Mouse (Mus musculus) embryo, embryonic 11.5 days (tissue): ENCODE measurements at regions not wholly inside any gene's neighbourhood (a gene's known extent, or its start where the extent isn't known, plus 50 kb on each side); places are given as distances from the start of the nearest gene placed in this dataset.

ENCODE experiments used
- DNase-seq: peaks from one replicate; pipeline ENCODE4 v3.0.0-alpha.2; 2012; ENCODE audit warnings: low read depth, low spot score

DNA sequence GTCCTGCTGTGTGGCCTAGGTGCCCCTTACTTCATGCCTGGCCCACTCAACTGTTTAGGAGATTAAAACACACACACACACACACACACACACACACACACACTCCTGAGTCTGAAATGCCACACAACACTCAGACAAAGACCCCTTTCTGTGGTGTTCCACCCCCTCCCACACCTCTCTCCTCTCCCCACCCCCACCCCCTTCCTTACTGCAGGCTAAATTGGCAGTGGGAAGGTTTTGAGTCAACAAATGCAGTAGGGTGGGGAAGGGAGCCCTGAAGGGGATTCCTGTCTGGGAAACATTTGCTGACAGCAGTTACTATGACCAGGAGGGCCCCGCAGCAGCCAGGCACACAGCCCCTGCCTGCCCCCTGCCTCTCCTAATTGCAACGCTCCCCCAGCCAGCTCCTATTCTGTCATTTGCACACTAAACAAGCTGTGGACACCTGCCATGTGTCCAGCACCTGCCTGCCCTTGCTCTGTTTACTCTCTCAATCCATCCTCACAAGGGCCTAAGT lies 69.5 kb downstream of the Ephb3 start:
- peak; percentile 36 for DNase-seq

DNA sequence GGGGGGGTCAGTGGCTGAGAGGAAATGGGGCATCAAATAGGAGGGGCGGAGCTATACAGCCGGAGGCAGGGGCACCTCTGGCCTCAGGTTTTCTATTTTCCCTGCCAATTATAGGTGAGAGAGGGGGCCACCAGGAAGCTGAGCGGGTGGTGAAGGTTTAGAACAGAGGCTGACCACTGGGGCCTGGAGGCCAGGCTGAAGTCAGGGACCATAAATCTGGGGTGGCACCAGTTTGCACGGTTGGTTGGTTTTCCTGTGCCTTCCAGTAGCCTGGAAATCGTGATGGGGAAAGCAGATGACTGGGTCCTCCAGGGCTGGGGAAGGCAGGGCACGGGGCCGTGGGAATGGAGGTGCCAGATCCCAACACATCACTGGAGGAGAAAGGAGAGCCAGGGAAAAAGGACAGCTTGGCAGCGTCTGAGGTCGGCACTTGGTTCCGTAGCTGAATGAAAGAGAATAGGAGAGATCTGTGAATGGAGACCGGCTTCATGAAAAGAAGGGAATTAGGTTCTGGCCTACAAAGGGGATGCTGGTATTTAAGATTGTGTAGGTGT lies 73.3 kb downstream of the Ephb3 start:
- no peak for DNase-seq

DNA sequence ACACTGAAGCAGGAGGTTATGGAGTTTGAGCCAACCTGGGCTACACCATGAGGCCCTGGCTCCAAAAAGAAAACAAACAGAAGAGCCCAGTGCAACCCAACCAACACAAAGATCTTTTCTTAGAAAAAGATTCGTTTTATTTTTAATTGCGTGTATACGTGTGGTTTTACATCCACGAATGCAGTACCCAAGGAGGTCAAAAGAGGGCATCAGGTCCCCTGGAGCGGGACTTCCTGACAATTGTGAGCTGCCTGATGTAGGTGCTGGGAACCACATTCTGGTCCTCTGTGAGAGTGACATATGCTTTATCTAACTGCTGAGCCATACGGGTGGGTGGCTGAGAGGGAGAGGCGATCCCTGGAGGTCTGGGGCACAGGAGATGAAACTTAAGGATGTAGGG lies 73.8 kb downstream of the Ephb3 start:
- no peak for DNase-seq

DNA sequence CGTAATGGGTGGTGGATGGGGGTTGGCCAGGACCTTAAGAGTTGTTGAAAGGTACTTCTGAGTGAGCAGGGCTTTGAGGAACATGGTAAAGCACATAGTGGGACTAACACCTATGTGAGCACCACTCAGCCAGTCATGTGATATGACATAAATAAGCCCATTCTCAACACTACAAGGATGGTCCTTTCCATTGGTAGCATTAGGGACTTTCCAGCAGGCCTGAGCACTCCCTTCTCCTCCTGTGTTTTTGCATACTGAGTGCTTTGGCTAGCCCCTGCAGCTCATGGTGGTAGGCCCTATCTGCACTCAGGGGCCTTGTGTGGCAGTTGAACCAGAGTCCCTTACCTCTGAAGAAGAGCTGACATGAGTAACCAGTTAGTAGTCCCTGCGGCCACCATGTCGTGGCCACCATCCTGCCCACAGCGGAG lies 75.7 kb downstream of the Ephb3 start:
- no peak for DNase-seq

DNA sequence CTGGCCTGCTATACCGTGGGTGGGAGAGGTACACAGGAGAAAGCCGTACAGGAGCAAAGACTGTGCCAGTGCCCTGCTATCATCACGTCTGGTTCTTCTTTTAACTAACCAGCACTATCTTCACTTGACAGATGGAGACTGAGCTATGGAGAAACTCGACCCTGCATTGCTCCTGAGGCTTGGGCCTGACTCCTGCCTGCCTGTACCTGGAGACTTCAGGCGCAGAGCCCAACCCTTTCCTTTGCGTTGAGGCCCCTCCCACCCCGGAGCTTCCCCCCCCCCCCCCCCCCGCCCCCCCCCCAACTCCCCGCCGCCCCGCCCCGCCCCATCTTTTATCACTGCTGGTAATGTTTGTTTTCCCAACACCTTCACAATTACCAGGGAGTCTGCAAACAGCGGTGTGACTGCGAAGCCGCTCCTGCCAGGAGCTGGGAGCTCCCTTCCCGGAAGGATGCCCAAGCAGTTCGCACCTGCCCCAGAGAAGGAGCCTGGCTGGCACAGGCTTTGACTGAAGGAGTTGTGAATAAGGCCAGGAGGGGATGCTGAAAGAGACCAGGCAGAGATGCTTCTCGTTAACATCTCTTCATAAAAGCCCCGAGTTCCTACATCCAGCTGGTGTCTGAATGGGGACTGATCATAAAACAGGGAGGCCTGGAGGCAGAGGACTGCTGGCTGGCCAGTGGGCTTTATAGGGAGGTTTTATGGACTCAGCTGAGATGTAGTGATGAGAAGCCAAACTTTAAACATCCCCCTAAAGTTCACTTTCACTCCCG lies 77.6 kb downstream of the Ephb3 start:
- DNase-seq, result no peak

DNA sequence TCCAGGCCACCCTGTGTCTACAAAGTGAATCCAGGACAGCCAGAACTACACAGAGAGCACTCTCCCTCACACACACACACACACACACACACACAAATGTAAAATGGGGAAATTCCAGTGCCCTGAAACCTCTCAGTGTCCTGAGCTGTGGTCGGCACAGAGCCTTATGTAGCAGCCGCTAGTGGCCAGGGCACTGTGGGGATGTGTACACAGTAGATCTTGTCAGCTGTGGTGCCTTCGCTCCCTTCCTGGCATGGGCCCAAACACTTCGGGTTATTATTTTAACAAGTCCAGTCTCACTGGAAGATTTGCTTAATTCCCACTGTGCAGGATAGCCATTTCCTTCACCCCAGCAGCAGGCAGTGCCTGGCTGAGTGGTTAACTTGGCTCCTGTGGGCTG lies 81.5 kb downstream of the Ephb3 start:
- no peak for DNase-seq

DNA sequence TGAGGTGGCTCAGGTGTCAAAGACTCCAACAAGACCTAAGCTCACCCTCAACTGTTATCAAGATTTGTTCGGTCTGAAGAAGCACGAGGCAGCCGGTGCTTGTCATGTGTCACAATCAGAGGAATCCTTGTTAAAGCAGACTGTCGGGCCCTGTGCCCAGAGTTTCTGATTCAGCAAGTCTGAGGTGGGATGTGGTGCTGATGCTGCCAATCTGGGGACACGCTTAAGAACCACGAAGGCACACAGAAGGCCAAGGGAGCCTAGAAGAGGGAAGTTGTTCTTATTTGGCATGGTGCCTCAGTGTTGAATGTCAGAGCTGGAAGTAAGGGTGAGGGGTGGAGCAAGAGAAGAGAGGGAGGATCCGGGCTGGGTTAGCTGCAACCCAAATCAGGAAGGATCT lies 85.0 kb downstream of the Ephb3 start:
- no peak for DNase-seq

DNA sequence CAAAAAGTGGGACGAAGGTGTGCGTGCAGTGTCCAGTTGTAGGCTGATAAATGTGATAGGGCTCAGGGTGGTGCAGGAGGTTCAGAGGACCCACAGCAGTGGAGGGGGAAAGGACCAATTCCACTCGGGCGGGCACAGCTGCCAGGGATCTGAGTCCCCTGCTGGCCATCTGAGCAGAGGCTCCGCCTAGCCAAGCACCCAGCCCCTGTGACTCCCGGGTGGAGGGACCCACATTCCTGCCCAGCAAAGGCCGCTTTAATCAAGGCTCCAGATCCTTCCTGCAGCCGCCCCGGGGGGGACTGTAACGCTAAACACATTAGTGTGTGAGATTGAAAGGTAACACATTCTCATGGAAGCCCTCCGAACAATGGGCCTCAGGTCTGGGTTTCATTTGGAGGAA lies 88.5 kb downstream of the Ephb3 start:
- DNase-seq, result no peak

DNA sequence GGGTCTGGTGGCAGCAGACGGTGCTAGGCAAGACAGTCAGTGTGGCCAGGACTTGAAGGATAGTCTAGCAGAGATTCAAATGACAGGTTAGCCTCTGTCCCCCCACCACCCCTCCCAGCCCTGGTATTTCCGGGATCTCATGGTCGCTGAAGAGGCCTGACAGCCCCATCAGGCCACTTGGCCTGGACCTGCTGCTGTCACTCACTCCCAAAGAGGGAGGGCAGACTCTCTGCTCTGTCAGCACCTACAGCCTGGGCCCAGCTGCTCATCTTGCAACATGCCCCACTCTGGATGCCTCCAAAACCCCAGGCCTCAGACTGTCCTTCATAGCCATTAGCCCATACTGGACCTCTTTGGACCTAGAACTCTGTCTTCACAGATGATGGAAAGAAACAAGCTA lies 89.0 kb downstream of the Ephb3 start:
- no peak for DNase-seq

DNA sequence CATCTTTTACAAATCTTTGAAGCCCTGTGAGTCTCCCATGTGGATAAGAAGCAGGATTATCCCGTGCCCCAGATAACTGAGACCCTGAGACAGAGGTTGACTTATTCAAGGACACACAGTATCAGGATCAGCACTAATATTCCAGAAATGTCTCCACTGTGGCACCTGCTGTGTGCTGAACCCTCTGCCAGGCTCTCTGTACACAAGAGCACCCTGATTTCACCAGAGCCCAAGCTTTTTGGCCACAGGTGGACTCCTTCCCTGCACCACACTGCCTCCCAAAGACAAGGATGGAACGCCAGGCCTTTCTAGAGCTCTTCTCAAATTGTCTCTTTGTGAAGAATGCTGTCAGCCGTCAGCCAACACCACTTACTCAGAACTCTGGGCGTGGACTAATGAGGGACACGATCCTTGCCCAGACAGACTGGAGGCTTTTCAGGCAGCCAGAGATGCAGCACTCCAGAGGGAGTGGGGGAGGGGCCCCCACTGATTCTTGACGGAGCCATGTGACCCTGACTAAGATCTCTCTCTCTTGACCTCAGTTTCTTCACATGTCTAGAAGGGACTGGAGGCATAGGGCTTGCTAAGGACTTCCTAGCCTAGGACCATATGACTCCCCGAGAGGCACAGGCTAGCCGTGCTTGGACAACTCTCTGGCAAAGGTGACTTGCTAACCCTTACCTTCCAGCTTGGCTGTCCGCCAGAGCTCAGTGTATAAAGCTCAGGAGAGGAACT lies 90.3 kb downstream of the Ephb3 start:
- DNase-seq, result no peak

DNA sequence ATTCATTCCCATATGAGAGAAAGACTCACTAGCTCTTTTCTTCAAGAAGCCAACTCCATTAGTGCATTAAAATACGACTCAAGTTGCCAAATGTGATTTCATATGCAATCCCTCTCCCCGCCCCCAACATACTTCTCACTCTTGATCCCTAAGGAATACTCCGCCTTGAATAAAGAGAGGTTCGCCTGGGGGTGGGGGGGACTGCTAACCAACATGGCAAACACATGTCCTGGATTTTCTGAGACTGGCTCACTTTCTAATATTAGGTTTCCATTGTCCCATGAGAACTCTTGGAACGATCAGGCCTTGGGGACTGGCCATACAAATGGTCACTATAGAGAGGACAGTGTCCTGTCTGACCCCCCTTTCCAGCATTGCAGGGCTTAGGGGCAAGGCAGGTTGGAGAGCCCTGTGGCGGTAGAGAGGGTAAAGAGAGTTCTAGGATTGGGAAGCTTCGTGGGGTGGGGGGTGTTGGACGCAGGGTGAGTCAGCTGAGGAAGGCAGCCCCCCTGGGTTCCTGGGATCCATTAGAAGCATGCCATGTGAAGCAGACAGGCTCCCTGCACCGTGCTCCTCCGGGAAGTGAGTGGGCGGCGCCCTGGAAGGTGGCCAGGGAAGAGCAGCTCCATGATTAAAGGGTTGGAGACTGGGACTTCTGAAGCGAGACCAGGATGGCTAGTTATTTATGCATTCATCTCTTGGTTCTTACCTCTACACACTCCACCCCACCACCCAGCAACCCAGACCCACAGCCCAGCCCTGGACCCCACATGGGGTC lies 91.6 kb downstream of the Ephb3 start:
- no peak for DNase-seq

DNA sequence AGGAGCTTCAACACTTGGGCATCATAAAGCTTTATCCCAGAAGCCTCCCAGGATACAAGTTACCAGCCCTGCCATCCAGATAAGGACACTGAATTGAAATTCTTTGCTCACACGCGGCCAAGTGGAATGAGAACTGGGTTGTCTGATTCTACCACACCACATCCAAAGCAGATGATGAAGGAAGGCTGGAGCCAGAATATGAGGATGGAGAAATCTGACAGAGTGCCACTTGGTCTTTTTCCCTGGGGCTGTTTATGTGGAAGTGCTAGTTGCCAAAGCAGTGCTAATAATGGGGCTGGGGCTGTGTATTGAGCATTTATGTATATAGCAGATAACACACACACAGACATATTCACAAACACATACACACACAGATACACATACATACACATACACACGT lies 92.2 kb downstream of the Ephb3 start:
- no peak for DNase-seq

DNA sequence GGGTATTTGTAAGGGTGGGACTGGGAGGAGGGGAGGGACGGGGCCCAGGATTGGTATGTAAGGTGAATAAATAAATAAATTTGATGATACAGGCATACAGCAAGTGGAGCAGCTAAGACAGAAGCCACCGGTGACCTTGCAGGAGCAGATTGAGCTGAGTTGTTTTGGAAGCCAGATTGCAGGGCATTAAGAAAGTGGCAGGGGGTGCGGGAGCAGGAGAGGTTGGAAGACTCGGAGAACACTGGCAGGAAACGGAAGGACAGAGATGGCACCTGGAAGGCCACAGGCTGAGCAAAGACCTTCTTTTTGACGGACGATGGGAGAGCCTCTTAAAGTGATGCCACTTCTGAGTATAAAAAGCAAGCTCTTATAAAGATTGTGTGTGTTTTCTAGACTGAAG lies 94.3 kb downstream of the Ephb3 start:
- DNase-seq, result no peak

DNA sequence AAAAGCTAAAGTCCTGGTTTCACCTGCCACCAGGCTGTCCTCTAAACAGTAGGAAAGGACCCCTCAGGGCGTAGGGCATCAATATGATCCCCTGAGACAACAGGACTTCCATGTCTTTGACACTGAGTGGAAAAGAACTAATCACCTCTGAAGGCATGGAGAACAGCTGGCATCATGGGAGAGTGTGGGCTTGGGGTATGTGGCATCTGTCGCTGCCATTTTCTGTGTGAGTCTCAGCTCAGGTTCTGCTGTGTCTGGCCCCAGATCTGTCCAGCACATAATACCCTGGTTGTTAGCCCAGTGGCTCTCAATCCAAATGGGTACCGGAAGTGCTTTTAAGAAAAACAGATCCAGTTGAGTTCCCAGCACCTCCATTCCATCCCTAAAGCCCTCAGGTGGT lies 101.3 kb downstream of the Ephb3 start:
- no peak for DNase-seq

DNA sequence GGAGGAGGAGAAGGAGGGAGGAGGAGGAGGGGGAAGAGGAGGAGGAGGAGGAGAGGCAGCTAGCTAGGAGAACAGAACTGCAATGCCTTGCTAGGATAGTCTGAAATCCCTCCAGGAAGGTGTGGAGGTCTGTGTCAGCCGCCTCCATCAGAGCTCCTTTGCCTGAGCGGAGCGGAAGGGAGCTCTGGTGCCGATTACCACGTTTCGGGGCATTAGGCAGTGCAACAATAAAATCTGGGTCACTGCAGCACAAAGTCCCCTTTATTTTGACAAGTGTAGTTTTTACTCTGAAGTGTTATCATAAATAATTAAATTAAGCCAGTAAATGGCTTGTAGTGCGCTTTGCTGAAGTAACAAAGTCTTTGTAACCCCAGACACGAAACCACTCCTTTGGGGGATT lies 104.0 kb downstream of the Ephb3 start:
- no peak for DNase-seq

DNA sequence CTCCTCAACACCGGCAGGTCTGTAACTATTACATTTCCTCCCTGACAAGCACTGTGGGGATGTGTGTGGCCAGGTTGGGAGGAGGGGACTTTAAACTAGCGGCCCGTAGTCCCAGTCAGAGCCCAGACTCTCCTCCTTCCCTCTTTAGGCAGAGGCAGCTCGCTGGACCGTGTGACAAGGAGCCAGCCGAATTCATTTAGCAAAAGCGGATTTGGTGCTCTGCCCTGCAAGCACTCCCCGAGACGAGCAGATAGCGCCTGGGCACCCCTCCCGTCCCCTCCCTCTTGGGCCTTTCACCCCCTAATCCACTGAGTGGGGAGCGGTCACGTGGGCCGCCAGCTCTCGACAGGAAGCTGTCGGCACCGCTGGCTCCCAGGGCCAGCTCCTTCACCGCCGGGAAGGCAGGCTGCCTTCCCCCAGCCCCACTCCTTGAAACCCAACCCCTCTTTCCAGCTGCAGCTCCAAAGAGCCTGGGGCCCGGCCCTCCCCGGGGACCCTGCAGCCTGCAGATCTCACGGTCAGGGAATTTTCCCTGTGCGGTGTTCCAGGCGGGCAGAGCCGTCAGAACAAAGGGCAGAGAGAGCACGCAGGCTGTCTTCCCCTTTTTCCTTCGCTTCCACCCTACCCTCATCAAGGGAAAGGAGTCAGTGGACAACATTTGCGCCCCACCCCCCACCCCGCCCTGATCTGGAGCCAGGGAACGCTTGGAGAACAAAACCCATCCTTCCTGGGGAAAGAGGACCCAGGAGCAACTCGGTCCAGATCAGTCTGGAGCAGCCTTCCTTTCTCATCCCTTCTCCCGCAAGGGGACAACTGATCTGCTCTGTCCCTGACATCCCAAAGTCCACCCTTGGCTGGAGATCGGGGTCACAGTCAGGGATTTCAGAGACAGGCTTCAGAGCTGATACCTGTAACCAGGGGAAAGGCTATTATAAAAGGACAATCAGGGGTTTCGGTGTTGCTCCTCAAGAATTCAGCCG lies 106.4 kb downstream of the Ephb3 start:
- peak; percentile 75 for DNase-seq

DNA sequence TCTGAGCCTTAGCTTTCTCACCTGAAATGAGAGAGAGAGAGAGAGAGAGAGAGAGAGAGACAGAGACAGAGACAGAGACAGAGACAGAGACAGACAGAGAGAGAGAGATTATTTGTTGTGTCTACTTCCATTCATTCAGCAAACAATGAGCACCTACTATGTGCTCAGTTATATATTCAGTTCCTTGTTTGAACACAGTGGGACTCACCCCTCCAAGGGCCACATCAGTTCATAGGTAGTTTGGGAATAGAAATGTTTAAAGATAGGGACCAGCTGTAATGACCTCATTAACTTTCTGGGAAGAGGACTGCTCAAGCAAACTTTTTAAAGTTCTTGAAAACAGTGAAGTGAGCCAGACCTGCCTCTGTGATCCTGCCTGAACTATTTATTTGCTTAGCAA lies 107.2 kb downstream of the Ephb3 start:
- no peak for DNase-seq

DNA sequence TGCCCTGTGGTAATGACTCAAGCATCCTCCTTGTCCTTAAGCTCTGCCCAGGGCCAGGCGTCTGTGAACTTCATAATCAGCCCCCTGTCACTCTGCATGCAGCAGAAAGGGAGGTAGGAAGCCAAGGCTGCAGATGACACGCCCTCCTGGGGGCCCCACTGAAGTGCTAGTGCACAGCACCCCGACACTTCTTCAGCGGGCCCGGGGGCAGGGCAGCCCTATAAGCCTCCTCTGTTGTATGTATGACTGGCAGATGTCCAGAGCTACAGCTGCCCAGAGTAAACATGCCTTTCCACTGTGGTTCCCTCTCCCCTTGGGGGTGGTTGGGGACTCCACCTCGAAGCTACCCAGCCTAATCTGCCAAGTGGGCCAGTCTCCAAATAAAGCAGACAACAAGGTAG lies 107.2 kb upstream of the Vps8 start:
- no peak for DNase-seq

DNA sequence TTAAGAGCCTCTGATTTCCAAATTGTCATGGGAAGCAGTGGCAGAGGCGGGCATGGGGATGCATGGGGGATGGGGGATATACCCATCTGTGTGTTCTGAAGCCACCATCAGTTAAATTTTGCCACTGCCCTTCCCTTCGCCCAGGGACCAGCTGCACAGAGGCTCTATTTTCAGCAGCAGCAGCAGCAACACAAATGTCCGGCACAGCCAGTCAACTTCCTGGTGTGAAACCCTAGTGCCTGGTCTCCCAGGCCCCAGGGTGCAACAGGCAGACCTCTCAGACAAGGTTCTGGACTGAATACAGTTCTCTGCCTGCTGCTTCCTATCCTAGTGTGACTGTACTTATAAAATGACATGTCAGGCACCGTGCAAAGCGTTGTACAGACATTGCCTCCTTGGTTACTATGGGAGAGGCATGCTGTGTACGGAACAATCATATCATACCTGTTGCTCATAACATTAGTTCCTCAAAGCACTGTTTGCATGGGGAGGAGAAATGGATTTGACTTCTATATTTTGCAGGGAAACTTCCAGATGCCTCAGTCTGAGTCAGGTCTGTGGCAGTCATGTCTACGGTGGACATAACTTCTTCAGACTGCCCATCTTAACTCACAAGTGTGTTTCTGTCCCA lies 104.8 kb upstream of the Vps8 start:
- DNase-seq, result no peak

DNA sequence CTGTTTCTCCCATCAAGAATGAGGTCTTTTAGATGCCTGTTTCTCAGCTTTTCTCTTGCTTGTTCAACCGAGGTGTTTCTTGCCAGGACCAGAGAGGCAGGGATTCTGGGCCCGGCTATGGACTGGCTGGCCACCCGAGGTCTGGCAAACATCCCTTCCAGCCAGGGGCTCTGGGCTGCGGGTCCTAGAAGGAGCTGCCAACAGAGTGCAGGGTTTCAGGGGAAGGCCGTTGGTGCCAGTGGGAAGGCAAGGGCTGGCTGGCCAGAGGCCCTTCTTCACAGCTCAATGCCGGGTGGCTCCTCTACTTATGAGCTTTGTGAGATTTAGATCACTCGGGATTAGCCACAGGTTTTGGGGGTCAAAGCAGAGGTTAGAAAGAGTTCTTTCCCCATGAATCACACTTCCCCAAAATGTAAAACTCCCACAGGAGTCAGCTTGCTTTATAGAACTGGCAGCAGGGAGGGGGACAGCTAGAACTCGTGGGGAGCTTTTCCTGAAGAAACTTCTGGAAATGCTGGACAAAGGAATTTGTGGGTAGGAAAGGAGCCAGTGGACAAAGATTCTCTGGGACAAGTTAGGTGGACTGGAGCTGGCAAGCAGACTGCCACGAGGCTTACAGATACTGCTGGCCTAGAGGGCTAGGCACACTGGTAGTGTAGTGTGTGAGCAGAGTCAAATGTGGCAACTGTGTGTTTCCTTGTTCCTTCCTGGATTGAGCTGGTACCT lies 104.1 kb upstream of the Vps8 start:
- DNase-seq, result no peak
